Mouse (Mus musculus): ENCODE data around the gene Rad51b. TPM values are rescaled to one million over a fixed set of nuclear protein-coding genes. Genes with fewer than 3 reads are reported as not detected.
A peak's percentile ranks its signal among the peaks of the same experiment; 100 is the strongest.

Gene Rad51b
- total RNA-seq, 2 experiments from 2014 or later = 0.63 to 1.7 TPM

- no peak for DNase-seq
Observed at GRCm38 (mm10) chr12:79330571-79330970, 33.5 kb downstream of the Rad51b start.

- no peak for DNase-seq
Observed at GRCm38 (mm10) chr12:79331722-79332121, 34.6 kb downstream of the Rad51b start.

GRCm38 (mm10) chr12:79338791-79339190 lies 41.7 kb downstream of the Rad51b start:
- no peak for DNase-seq

GRCm38 (mm10) chr12:79340513-79340912 lies 43.4 kb downstream of the Rad51b start:
- DNase-seq = no peak

GRCm38 (mm10) chr12:79341291-79341845 lies 44.3 kb downstream of the Rad51b start:
- no peak for DNase-seq

- DNase-seq = no peak
Observed at GRCm38 (mm10) chr12:79346198-79346733, 49.2 kb downstream of the Rad51b start.

GRCm38 (mm10) chr12:79347643-79348042 lies 50.6 kb downstream of the Rad51b start:
- DNase-seq = peak; percentile 48

GRCm38 (mm10) chr12:79351461-79351860 lies 54.4 kb downstream of the Rad51b start:
- DNase-seq = no peak

- no peak for DNase-seq
Observed at GRCm38 (mm10) chr12:79352086-79352741, 55.1 kb downstream of the Rad51b start.

- no peak for DNase-seq
Observed at GRCm38 (mm10) chr12:79352742-79353114, 55.6 kb downstream of the Rad51b start.

- no peak for DNase-seq
Observed at GRCm38 (mm10) chr12:79353356-79353755, 56.3 kb downstream of the Rad51b start.

GRCm38 (mm10) chr12:79354621-79355020 lies 57.5 kb downstream of the Rad51b start:
- no peak for DNase-seq

- no peak for DNase-seq
Observed at GRCm38 (mm10) chr12:79356138-79356537, 59.1 kb downstream of the Rad51b start.

- DNase-seq = no peak
Observed at GRCm38 (mm10) chr12:79357631-79358030, 60.5 kb downstream of the Rad51b start.

- DNase-seq = peak; percentile 36
Observed at GRCm38 (mm10) chr12:79358613-79359218, 61.6 kb downstream of the Rad51b start.

- no peak for DNase-seq
Observed at GRCm38 (mm10) chr12:79359404-79359803, 62.3 kb downstream of the Rad51b start.

- peak; percentile 17 for DNase-seq
Observed at GRCm38 (mm10) chr12:79362219-79362618, 65.1 kb downstream of the Rad51b start.

GRCm38 (mm10) chr12:79364284-79364683 lies 67.2 kb downstream of the Rad51b start:
- DNase-seq = no peak

- DNase-seq = no peak
Observed at GRCm38 (mm10) chr12:79368818-79369217, 71.7 kb downstream of the Rad51b start.

- no peak for DNase-seq
Observed at GRCm38 (mm10) chr12:79369512-79370165, 72.6 kb downstream of the Rad51b start.

- DNase-seq = no peak
Observed at GRCm38 (mm10) chr12:79372697-79373096, 75.6 kb downstream of the Rad51b start.

- no peak for DNase-seq
Observed at GRCm38 (mm10) chr12:79377378-79377777, 80.3 kb downstream of the Rad51b start.

- DNase-seq = no peak
Observed at GRCm38 (mm10) chr12:79377861-79378260, 80.8 kb downstream of the Rad51b start.
